Mouse (Mus musculus): ENCODE results near the gene Gm13696. TPM values are rescaled to one million over a fixed set of nuclear protein-coding genes. Genes with fewer than 3 reads are reported as not detected.

Gene Gm13696
- polyA plus RNA-seq, 1 experiment from 2014 or later, result not detected

Other genes starting within 250 kb of the Gm13696 start
- gene Itgav, start 248.7 kb upstream of the Gm13696 start, polyA plus RNA-seq (2016; fragmentation: Nextera tagmentation; extraction: Ambion mirVana), result 22.7 and 24.5 TPM in 2 replicates
- 0.53 and 0.57 TPM in 2 replicates for gene Fam171b, start 160.5 kb upstream of the Gm13696 start, polyA plus RNA-seq (2016; fragmentation: Nextera tagmentation; extraction: Ambion mirVana)
- not detected in 2 replicates for gene Zswim2, start 31.9 kb upstream of the Gm13696 start, polyA plus RNA-seq (2016; fragmentation: Nextera tagmentation; extraction: Ambion mirVana)
- not detected in 2 replicates for gene Gm13698, start 17.4 kb upstream of the Gm13696 start, polyA plus RNA-seq (2016; fragmentation: Nextera tagmentation; extraction: Ambion mirVana)
- gene Gm13693, start 11.6 kb upstream of the Gm13696 start, polyA plus RNA-seq (2016; fragmentation: Nextera tagmentation; extraction: Ambion mirVana), result not detected in 2 replicates
- not detected in 2 replicates for gene Gm13695, start 5.8 kb upstream of the Gm13696 start, polyA plus RNA-seq (2016; fragmentation: Nextera tagmentation; extraction: Ambion mirVana)
- gene Gm13694, start 5.8 kb downstream of the Gm13696 start, polyA plus RNA-seq (2016; fragmentation: Nextera tagmentation; extraction: Ambion mirVana), result not detected in 2 replicates
- gene Gm13697, start 11.6 kb downstream of the Gm13696 start, polyA plus RNA-seq (2016; fragmentation: Nextera tagmentation; extraction: Ambion mirVana), result not detected in 2 replicates
- not detected in 2 replicates for gene Gm13691, start 17.4 kb downstream of the Gm13696 start, polyA plus RNA-seq (2016; fragmentation: Nextera tagmentation; extraction: Ambion mirVana)